Comparison of ENCODE assay signal across 7 mouse cellular contexts in the genomic region with DNA sequence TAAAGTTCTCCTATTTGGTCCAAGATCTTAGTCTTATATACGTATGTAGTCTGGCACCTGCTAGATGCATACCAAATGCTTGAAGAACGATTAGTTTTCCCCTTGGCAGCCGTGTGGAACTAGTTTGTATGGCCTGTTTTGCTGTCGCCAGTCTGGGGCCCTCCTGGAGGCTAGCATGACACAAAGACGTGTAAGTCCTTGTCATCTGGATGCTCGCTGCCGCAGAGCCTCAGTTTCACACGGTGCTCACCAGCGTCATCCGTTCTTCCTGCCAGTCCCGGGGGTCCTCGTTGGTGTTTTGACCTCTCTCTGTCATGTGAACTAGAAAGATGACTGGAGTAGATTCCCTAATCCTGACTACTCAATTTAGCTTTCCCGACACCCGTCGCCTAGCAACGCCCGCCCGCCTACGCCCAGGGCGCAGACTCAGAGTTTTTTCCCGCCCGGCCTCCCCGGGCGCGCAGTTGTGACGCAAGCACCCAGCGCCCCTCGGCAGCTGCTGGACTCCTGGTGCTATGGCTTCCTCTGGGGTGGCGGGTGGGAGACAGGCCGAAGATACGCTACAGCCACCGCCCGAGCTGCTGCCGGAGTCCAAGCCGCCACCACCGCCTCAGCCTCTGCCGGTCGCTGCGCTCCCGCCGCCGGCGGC. TPM values are rescaled to one million over a fixed set of nuclear protein-coding genes. Genes with fewer than 3 reads are reported as not detected.
DNase-seq lines count a peak whose midpoint lies in the region; ATAC-seq lines count a peak whose summit lies in the region.

TSS of gene Med9 (plus strand) at position 455 of the 649 bp plus-strand sequence.

- DNase-seq in adrenal gland, adult (ENCODE audit: inconsistent age in 2 of 2, low spot score in 1 of 2): peak; percentile 96 to 98
- peak; percentile 96 for DNase-seq in embryo, embryonic 10.5 days (ENCODE audit: low spot score)
- peak; percentile 93 for DNase-seq in gastrocnemius, postnatal 25 days
- DNase-seq in left cerebral cortex, postnatal 25 days (ENCODE audit: low spot score in 2 of 2): peak; percentile 97 to 98
- peak; percentile 96 for DNase-seq in midbrain, embryonic 10.5 days (ENCODE audit: low spot score)
- DNase-seq in right cerebral cortex, postnatal 4 days: peak; percentile 96

- H3K27me3 ChIP-seq in intestine, embryonic 15.5 days (replicated peaks): no peaks in the 10 kb centered on the region
- H3K27me3 ChIP-seq in midbrain, embryonic 10.5 days (ENCODE audit: low read depth, poor library complexity, severe bottlenecking): no peaks in the 10 kb centered on the region

- H3K27ac ChIP-seq in intestine, embryonic 15.5 days: peak within 1 kb of the TSS; percentile 70
- peak within 1 kb of the TSS; percentile 93 for H3K27ac ChIP-seq in midbrain, embryonic 10.5 days (replicated peaks)

- WGBS in intestine, embryonic 15.5 days: under 1% methylated on average over 43 of the region's 43 CpGs
- WGBS in midbrain, embryonic 10.5 days: 2% methylated on average over 43 of the region's 43 CpGs

- ATAC-seq in intestine, embryonic 15.5 days: peak; percentile 99

- no peaks in the 10 kb centered on the region for H3K36me3 ChIP-seq in intestine, embryonic 15.5 days
- H3K36me3 ChIP-seq in midbrain, embryonic 10.5 days: 0 out of 2 replicates have a peak, but pooled peaks cover 6% of the 10 kb centered on the region

- intact Hi-C loops in left cerebral cortex, postnatal 25 days (cut with DNase I): no loop called here

- H3K4me3 ChIP-seq in intestine, embryonic 15.5 days (replicated peaks): peak within 1 kb of the TSS; percentile 88
- H3K4me3 ChIP-seq in midbrain, embryonic 10.5 days: peak within 1 kb of the TSS; percentile 88

- H3K4me2 ChIP-seq in intestine, embryonic 15.5 days (replicated peaks): peak within 1 kb of the TSS; percentile 79

- H3K9me3 ChIP-seq in intestine, embryonic 15.5 days: no peaks in the 10 kb centered on the region
- H3K9me3 ChIP-seq in midbrain, embryonic 10.5 days (replicated peaks): no peaks in the 10 kb centered on the region

- peaks cover 14% of the 10 kb centered on the region for H3K4me1 ChIP-seq in intestine, embryonic 15.5 days (replicated peaks)
- H3K4me1 ChIP-seq in midbrain, embryonic 10.5 days: peaks cover 21% of the 10 kb centered on the region

- peak within 1 kb of the TSS; percentile 87 for H3K9ac ChIP-seq in intestine, embryonic 15.5 days

RNA-seq across cellular contexts. Expression of gene Med9, which starts in this region (rescaled TPM):
- 10 to 100 TPM; 15.6 to 16.0 TPM for total RNA-seq in gastrocnemius, postnatal 25 days (2021)
- 34.5 and 35.6 TPM in 2 replicates for polyA plus RNA-seq in intestine, embryonic 15.5 days (2015; fragmentation: Nextera tagmentation; extraction: Ambion mirVana)
- total RNA-seq in left cerebral cortex, postnatal 25 days (2021): 10 to 100 TPM; 38.8 to 39.7 TPM
- polyA plus RNA-seq in midbrain, embryonic 10.5 days (2016; fragmentation: Nextera tagmentation; extraction: Ambion mirVana): 51.2 and 55.9 TPM in 2 replicates

Comparison
In these comparisons a context has a peak if more than half of its experiments do, and no peak if none do; other contexts are left out.
1. Peak in every context shown above with its lines: DNase-seq, ATAC-seq, H3K4me3 ChIP-seq and H3K27ac ChIP-seq.